Mouse (Mus musculus) large intestine, adult 2 months (tissue): ENCODE measurements around the gene Trpm3. TPM values are rescaled to one million over a fixed set of nuclear protein-coding genes. Genes with fewer than 3 reads are reported as not detected.

Source experiments
- DNase-seq: peaks from one replicate; pipeline ENCODE4 v3.0.0-alpha.2; 2012; ENCODE audit warnings: low read depth, low spot score
- WGBS: fragments of 180-500 bp; shearing (Covaris S2); methylation state at CpG from one replicate; pipeline ENCODE4 v1.1.7; 2018; 5-methylcytosine and 5-hydroxymethylcytosine counted together
- polyA plus RNA-seq: library from polyadenylated mRNA; depleted of rRNA; stranded (reverse); fragments of >200 nt; gene quantifications from 2 replicates; pipeline ENCODE4 v1.2.3, GENCODE M21; 2012

Gene Trpm3
- polyA plus RNA-seq, 1 experiment = 0.06 TPM

GRCm38 (mm10) chr19:22698737-22699136, 559.9 kb downstream of the Trpm3 start:
- DNase-seq = no peak
- WGBS = 83% methylated on average over 4 of the region's 4 CpGs

GRCm38 (mm10) chr19:22700871-22701651, 562.2 kb downstream of the Trpm3 start:
- DNase-seq = no peak
- WGBS = 27% methylated on average over 5 of the region's 5 CpGs

- 80% methylated on average over 6 of the region's 6 CpGs for WGBS
- DNase-seq = no peak
Observed at GRCm38 (mm10) chr19:22703876-22704275, 565.0 kb downstream of the Trpm3 start.

- DNase-seq = no peak
Observed at GRCm38 (mm10) chr19:22705414-22705813, 566.6 kb downstream of the Trpm3 start.

- 64% methylated on average over 2 of the region's 2 CpGs for WGBS
- no peak for DNase-seq
Observed at GRCm38 (mm10) chr19:22719027-22719426, 580.2 kb downstream of the Trpm3 start.

GRCm38 (mm10) chr19:22729846-22730245, 591.0 kb downstream of the Trpm3 start:
- 70% methylated on average over 2 of the region's 2 CpGs for WGBS
- DNase-seq = no peak

- no peak for DNase-seq
Observed at GRCm38 (mm10) chr19:22730971-22731370, 592.1 kb downstream of the Trpm3 start.

- 49% methylated on average over 2 of the region's 2 CpGs for WGBS
- DNase-seq = no peak
Observed at GRCm38 (mm10) chr19:22736870-22737269, 598.0 kb downstream of the Trpm3 start.

GRCm38 (mm10) chr19:22739240-22739639, 600.4 kb downstream of the Trpm3 start:
- WGBS = 51% methylated on average over 3 of the region's 3 CpGs
- DNase-seq = no peak

- no peak for DNase-seq
- WGBS = 41% methylated on average over 13 of the region's 13 CpGs
Observed at GRCm38 (mm10) chr19:22753311-22753809, 614.5 kb downstream of the Trpm3 start.

GRCm38 (mm10) chr19:22754071-22754470, 615.2 kb downstream of the Trpm3 start:
- no peak for DNase-seq
- WGBS = 92% methylated on average over 10 of the region's 10 CpGs

GRCm38 (mm10) chr19:22754498-22754897, 615.7 kb downstream of the Trpm3 start:
- 72% methylated on average over 8 of the region's 8 CpGs for WGBS
- no peak for DNase-seq

- DNase-seq = no peak
- 68% methylated on average over 2 of the region's 2 CpGs for WGBS
Observed at GRCm38 (mm10) chr19:22758496-22758895, 619.6 kb downstream of the Trpm3 start.

GRCm38 (mm10) chr19:22768242-22768641, 629.4 kb downstream of the Trpm3 start:
- WGBS = 61% methylated on average over 3 of the region's 3 CpGs
- no peak for DNase-seq

GRCm38 (mm10) chr19:22775191-22775695, 636.4 kb downstream of the Trpm3 start:
- WGBS = 87% methylated on average over 3 of the region's 3 CpGs
- no peak for DNase-seq

GRCm38 (mm10) chr19:22780192-22780843, 641.5 kb downstream of the Trpm3 start:
- DNase-seq = no peak
- WGBS = 84% methylated on average over 7 of the region's 7 CpGs

GRCm38 (mm10) chr19:22781579-22781978, 642.7 kb downstream of the Trpm3 start:
- no peak for DNase-seq

GRCm38 (mm10) chr19:22783745-22784144, 644.9 kb downstream of the Trpm3 start:
- DNase-seq = no peak
- WGBS = 72% methylated on average over 2 of the region's 2 CpGs

- 61% methylated on average over 3 of the region's 3 CpGs for WGBS
- no peak for DNase-seq
Observed at GRCm38 (mm10) chr19:22789753-22790152, 650.9 kb downstream of the Trpm3 start.

- 82% methylated on average over 2 of the region's 2 CpGs for WGBS
- DNase-seq = no peak
Observed at GRCm38 (mm10) chr19:22796996-22797395, 658.1 kb downstream of the Trpm3 start.

GRCm38 (mm10) chr19:22800471-22800870, 661.6 kb downstream of the Trpm3 start:
- no peak for DNase-seq
- WGBS = 37% methylated on average over 5 of the region's 5 CpGs
